Mouse (Mus musculus) kidney, embryonic 14.5 days (tissue): Measurements from ENCODE around the gene Atxn7l3. TPM values are rescaled to one million over a fixed set of nuclear protein-coding genes. Genes with fewer than 3 reads are reported as not detected.

Experiments
- ATAC-seq: fragments of 200-750 bp; cut with Nextera tagmentation; 2 replicates; pipeline ENCODE4 v1.8.0; 2017; ENCODE audit warnings: moderate number of reproducible peaks, mild to moderate bottlenecking, moderate TSS enrichment, moderate library complexity; ENCODE audit not compliant: low FRiP score, low TSS enrichment
- H3K27ac ChIP-seq: fragments of 300-500 bp; sonication (generic); 2 replicates; pipeline ENCODE4 v1.5.1; 2014; ENCODE audit warnings: low read depth, mild to moderate bottlenecking, low read length, moderate library complexity, mixed read lengths
- H3K27me3 ChIP-seq: fragments of 300-500 bp; sonication (generic); 2 replicates; pipeline ENCODE4 v1.6.1; 2014; ENCODE audit warnings: mild to moderate bottlenecking, low read length; ENCODE audit not compliant: control insufficient read depth, insufficient read depth
- H3K36me3 ChIP-seq: fragments of 300-500 bp; sonication (generic); 2 replicates; pipeline ENCODE4 v1.6.1; 2014; ENCODE audit warnings: low read length, mixed read lengths; ENCODE audit not compliant: control insufficient read depth, insufficient read depth
- H3K4me1 ChIP-seq: fragments of 300-500 bp; sonication (generic); 2 replicates; pipeline ENCODE4 v1.6.1; 2014; ENCODE audit warnings: low read length, mixed read lengths; ENCODE audit not compliant: control insufficient read depth, insufficient read depth
- H3K4me2 ChIP-seq: fragments of 300-500 bp; sonication (generic); replicated peaks from 2 replicates; pipeline ENCODE4 v1.6.1; 2014; ENCODE audit warnings: low read depth, mild to moderate bottlenecking, low read length
- H3K4me3 ChIP-seq: fragments of 300-500 bp; sonication (generic); 2 replicates; pipeline ENCODE4 v1.5.1; 2014; ENCODE audit warnings: mild to moderate bottlenecking, low read length
- H3K9ac ChIP-seq: fragments of 300-500 bp; sonication (generic); 2 replicates; pipeline ENCODE4 v1.6.1; 2014; ENCODE audit warnings: low read depth, mild to moderate bottlenecking, low read length, moderate library complexity
- H3K9me3 ChIP-seq: fragments of 300-500 bp; sonication (generic); 2 replicates; pipeline ENCODE4 v1.6.1; 2016; ENCODE audit warnings: low read length; ENCODE audit not compliant: control insufficient read depth
- WGBS: fragments of 180-500 bp; shearing (Covaris S2); extraction: QIAGEN DNeasy Blood & Tissue Kit; methylation state at CpG from one replicate; pipeline ENCODE4 v1.1.7; 2014; 5-methylcytosine and 5-hydroxymethylcytosine counted together
- polyA plus RNA-seq: library from polyadenylated mRNA; unstranded; fragments of >200 nt; fragmentation: Nextera tagmentation; extraction: Ambion mirVana; gene quantifications from 2 replicates; pipeline ENCODE4 v1.2.1, GENCODE M21; 2014

The Atxn7l3 gene
- polyA plus RNA-seq, 1 experiment from 2014 or later, result 18.6 TPM

DNA sequence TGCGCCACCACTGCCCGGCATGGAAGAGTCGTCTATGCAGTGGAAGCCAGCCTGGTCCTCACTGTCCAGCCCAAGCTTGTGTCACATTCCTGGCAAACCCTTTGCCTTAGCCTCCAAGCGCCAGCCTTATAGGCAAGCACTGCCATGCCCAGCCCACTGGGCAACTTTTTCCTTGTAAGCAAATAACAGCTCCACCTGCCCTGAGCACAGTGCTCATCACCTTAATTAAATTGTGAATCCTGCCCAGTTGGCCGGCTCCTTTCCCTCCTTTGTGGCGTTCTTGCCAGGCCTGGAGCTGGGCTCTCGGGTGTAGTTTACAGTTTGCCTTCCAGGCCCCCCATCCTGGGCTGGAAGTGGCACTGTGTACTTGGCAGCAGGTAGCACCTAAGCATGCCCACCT, 33.2 kb downstream of the Atxn7l3 start:
- Histone ChIP-seq H3K27me3 (no peaks in the 10 kb centered on the region), H3K27ac (no peak overlapping the region), H3K36me3 (peaks cover 40% of the 10 kb centered on the region), H3K4me1 (no peaks in the 10 kb centered on the region), H3K4me2 (no peak overlapping the region), H3K9me3 (no peaks in the 10 kb centered on the region), H3K4me3 (no peak overlapping the region), H3K9ac (no peak overlapping the region)
- ATAC-seq, result no peak
- 94% methylated on average over 7 of the region's 7 CpGs for WGBS

DNA sequence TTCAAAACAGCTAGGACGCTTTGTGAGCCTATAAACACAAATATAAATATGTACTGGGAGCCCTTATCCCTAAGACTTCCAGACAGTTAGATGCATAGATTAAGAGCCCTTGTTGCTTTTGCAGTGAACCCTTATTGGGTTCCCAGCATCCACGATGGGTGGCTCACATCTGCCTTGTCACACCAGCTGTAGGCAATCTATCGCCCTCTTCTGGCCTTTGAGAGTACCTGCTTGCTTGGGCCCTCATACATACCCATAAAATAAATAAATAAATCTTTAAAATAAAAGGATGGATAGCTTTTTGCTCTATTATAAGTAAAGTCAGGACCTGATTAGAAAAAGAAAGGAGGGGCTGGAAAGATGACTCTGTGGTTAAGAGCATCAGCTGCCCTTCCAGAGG, 37.9 kb downstream of the Atxn7l3 start:
- Histone ChIP-seq H3K27ac (no peak overlapping the region), H3K4me2 (no peak overlapping the region), H3K4me3 (no peak overlapping the region), H3K9me3 (no peaks in the 10 kb centered on the region), H3K27me3 (no peaks in the 10 kb centered on the region), H3K4me1 (no peaks in the 10 kb centered on the region), H3K9ac (no peak overlapping the region), H3K36me3 (peaks cover 62% of the 10 kb centered on the region)
- 95% methylated on average over 3 of the region's 3 CpGs for WGBS
- ATAC-seq, result no peak

DNA sequence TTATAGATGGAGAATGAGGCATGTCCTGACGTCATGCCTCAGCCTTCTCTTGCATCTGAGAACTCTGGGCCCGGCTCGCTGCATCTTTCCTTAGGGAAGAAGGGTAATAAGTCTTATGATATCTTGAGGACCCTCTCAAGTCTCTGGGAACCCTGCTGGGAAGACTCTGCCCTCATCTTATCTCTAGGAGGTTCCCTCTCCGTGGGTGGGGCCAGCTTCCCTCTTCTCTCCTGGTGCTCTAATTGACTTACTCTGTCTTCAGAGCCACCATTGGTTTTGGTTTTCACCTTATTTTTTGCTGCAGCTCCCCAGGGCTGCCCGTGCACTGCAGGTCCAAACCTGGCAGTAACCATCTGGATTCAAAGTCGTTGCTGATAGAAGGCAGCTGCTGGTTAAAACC, 38.3 kb downstream of the Atxn7l3 start:
- Histone ChIP-seq H3K27me3 (no peaks in the 10 kb centered on the region), H3K9ac (no peak overlapping the region), H3K4me2 (no peak overlapping the region), H3K4me1 (no peaks in the 10 kb centered on the region), H3K9me3 (no peaks in the 10 kb centered on the region), H3K36me3 (peaks cover 59% of the 10 kb centered on the region), H3K4me3 (no peak overlapping the region), H3K27ac (no peak overlapping the region)
- ATAC-seq, result no peak
- WGBS, result 80% methylated on average over 6 of the region's 6 CpGs

DNA sequence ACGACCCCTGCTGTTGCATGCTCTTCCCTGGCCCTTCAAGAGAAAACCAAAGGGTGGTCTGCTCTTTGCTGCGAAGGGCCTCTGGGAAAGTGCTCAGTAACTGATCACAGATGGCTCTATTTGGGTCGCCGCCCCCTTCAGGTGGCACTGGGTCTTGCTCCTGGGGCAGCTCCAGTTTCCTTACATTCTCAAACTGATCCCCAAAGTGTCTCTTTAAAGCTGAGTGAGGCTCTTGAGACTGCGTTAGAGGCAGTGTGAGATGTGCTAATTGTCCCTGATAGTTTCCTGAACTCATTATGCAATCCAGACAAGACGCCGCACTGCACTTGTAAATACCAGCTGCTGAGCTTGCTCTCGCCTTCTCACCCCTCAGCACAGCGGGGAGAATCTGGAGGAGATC, 38.9 kb downstream of the Atxn7l3 start:
- Histone ChIP-seq H3K27ac (no peak overlapping the region), H3K4me2 (no peak overlapping the region), H3K27me3 (no peaks in the 10 kb centered on the region), H3K4me3 (no peak overlapping the region), H3K36me3 (peaks cover 58% of the 10 kb centered on the region), H3K4me1 (no peaks in the 10 kb centered on the region), H3K9me3 (no peaks in the 10 kb centered on the region), H3K9ac (no peak overlapping the region)
- ATAC-seq, result no peak
- WGBS, result 38% methylated on average over 9 of the region's 9 CpGs

DNA sequence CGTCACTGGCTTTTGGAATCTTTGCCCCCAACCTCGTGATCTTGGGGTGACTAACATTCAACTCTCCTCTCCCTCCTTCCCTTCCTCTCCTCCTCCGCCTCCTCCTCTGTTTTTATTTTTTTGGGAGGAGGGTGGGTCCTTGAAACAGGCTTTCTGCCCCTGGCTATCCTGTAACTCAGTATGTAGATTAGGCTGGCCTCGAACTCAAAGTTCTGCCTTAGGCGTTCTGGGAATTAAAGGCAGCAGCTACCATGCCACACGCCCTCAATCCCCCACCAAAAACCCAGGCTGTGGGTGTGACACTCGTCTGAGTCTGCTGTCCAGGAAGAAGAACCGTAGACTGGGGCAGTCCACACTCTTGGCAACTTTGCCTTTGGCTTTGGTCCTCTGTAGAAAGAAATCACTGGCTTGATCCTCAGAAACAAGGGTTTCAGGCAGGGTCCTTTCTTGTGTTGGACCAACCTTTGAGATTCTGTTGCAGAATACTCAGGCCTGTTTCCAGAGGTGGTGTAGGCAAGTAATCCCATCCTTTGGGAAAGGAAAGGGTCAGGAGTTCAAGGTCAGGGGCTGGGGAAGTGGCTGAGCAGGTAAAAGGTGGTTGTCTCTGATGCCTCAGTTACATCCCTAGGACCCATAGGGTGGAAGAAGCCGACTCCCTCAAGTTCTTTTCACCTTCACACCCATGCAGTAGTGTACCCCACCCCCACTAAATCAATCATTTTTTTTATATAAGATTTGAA, 46.9 kb downstream of the Atxn7l3 start:
- Histone ChIP-seq H3K4me2 (peak overlapping the region; percentile 81), H3K36me3 (peaks cover 22% of the 10 kb centered on the region), H3K27ac (no peak overlapping the region; the same call in 1 of the 2 replicates), H3K9ac (peak overlapping the region; percentile 77), H3K4me1 (peaks cover 5% of the 10 kb centered on the region; the same call in 1 of the 2 replicates), H3K4me3 (peak overlapping the region; percentile 80), H3K27me3 (no peaks in the 10 kb centered on the region), H3K9me3 (no peaks in the 10 kb centered on the region)
- ATAC-seq, result no peak
- 12% methylated on average over 9 of the region's 9 CpGs for WGBS

DNA sequence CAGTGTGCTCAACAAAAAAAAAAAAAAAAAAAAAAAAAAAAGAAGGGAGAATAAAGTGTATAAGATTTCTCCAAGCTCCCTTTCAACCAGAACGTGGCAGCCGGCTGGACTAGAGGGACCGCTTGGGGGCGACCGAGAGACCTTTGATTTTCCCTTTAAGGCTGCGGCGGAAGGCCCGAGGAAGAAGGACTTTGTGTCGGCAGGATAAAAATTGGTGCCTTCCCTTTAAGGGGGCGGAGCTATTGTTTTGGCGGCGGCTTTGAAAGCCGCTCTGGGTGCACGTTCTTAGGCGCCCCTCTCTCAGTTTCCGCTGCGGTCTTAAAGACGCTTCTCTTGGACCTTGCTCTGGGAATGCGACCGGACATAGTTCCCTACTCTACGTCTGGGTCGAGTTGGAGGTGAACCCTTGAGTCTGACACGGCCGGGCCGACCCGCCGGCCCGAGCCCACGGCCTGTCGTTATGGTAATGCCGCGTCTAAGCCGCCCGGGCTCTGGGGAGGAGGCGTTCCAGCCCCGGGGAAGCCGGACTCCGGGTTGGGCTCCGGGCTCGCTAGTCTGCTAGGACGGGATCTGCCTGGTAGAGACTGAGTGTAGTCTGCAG, 47.7 kb downstream of the Atxn7l3 start, which contains the start of gene BC030867:
Gene BC030867, plus strand, starts transcription at position 253 of the 601 bp plus-strand sequence.
- WGBS, result under 1% methylated on average over 40 of the region's 41 CpGs
- Histone ChIP-seq H3K4me3 (peak within 1 kb of the TSS; percentile 80), H3K36me3 (peaks cover 19% of the 10 kb centered on the region), H3K4me1 (peaks cover 5% of the 10 kb centered on the region; the same call in 1 of the 2 replicates), H3K9me3 (no peaks in the 10 kb centered on the region), H3K27ac (peak within 1 kb of the TSS; percentile 56; the same call in 1 of the 2 replicates), H3K27me3 (no peaks in the 10 kb centered on the region), H3K4me2 (peak within 1 kb of the TSS; percentile 81), H3K9ac (peak within 1 kb of the TSS; percentile 77)
- ATAC-seq, result peak; percentile 73

DNA sequence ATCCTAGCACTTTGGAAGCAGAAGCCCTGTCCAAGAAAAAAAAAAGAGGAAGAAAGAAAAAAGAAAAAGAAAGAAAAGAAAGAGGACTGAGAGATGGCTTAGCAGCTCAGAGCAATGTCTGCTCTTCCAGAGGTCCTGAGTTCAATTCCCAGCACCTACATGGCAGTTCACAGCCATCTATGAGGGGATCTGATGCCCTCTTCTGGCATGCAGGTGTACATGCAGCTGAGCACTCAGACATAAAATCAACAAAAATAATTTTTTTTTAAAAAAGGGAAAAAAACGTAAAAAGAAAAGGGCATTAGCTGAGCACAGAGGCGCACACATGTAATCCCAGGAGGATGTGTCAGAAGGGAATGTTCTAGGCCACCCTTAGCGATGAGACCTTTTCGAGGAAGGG, 49.6 kb downstream of the Atxn7l3 start:
- Histone ChIP-seq H3K9ac (no peak overlapping the region), H3K4me3 (no peak overlapping the region), H3K27ac (no peak overlapping the region), H3K4me1 (peaks cover 5% of the 10 kb centered on the region; the same call in 1 of the 2 replicates), H3K4me2 (no peak overlapping the region), H3K27me3 (no peaks in the 10 kb centered on the region), H3K9me3 (no peaks in the 10 kb centered on the region), H3K36me3 (peaks cover 12% of the 10 kb centered on the region)
- ATAC-seq, result no peak
- WGBS, result 90% methylated on average over 4 of the region's 4 CpGs

DNA sequence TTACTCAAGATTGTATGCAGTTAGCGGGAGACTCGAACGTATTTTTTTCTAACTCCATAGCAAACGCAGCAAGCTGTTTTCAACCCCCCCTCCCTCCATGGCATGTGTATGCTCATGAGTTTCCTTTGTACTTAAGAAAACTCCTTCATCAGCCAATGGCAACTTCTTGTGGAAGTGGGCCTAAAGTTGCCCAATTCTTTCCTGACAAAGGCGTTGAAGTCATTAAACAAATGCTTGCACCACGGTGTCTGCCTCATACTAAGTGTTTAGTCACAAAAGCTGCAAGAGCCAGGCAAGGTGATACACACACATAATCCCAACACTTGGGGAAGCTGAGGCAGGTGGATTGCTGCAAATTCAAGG, 50.2 kb downstream of the Atxn7l3 start:
- Histone ChIP-seq H3K9me3 (no peaks in the 10 kb centered on the region), H3K27me3 (no peaks in the 10 kb centered on the region), H3K9ac (no peak overlapping the region), H3K4me3 (no peak overlapping the region), H3K4me2 (no peak overlapping the region), H3K27ac (no peak overlapping the region), H3K4me1 (peaks cover 5% of the 10 kb centered on the region; the same call in 1 of the 2 replicates), H3K36me3 (peaks cover 8% of the 10 kb centered on the region)
- no peak for ATAC-seq
- 86% methylated on average over 6 of the region's 6 CpGs for WGBS
